Mouse (Mus musculus): ENCODE data around the gene Olfr1031.
"Not testable (repeated sequence)": the region's sequence is repeated elsewhere in the genome, so short reads cannot be mapped to it uniquely, and the experiment has no call there.

The Olfr1031 gene

DNA sequence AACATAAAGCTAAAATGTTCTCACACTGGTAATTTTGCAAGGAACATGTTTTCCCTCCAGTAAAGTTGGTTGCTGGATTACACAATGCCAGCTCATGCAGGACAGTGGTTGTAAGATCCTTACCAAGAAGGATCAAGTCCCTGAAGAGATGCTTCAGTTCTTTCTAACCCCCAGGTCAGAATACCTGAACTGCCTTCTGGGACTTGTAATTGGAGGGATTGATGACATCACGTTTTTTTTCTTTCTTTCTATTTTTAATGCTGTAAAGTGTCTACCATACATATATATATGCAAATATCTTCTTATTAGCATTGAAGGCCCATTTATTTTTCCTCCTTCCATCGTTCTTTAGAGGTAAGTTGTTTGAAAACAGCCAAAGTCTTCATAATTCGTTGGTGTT, at the start of gene Olfr1031:
Olfr1031 (plus strand) TSS at position 301 of the 400 bp plus-strand sequence.
- no peak for DNase-seq

DNA sequence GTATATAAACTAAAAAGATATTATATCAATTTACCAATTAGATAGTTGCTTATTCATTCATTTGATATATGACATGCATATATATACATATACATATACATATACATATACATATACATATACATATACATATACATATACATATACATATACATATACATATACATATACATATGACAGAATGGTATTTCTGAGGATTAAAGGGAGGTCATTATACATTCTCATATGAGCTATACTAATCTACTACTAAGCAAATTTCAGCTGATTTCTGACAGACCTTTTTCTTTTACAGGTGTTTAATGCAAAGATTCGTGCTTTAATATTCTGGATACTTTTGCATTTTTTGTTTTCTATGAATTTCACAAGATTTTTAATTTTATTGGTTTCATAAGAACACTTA, 40.0 kb upstream of the Olfr1031 start, which contains the start of gene Olfr1028:
Olfr1028 (plus strand) TSS at position 301 of the 400 bp plus-strand sequence.
- no peak for DNase-seq

DNA sequence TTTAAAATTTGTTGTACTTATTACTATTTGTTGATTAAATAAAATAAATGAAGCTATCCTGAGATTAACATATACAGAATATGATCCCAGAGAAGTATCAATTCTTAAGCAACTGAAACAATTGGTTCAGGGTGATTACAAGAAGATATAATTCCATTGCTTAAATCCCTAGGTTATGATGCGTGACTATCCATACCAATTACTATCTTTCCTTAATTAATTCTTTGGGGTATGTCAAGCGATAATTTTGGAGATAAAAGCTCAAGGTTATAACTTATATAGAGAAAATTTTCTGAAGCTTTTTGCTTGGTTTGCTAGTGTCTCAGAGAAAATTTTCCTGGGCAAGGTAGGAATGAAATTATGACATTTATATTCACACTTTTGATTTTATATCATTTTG, 16.5 kb upstream of the Olfr1031 start, which contains the start of gene Olfr1029:
Olfr1029 (plus strand) TSS at position 301 of the 400 bp plus-strand sequence.
- DNase-seq = no peak

DNA sequence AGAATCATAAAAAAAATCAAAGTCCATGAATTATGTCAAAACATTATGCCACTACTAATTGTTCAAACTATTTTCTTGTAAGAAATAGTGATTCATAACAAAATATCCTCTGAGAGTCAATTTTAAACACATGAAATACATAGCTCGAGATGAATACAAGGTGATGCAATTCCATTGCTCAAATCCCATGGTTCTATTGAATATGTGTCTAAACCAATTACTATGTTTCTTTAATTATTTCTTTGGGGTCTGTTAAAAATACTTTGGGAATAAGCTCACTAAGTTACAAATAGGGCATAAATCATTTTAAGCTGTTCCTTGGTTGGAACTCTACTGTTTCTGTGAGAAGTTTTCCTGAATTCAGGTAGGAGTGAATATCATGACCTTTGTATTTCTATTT, 11.1 kb upstream of the Olfr1031 start, which contains the start of gene Olfr1030:
Olfr1030 (plus strand) TSS at position 301 of the 400 bp plus-strand sequence.
- no peak for DNase-seq

DNA sequence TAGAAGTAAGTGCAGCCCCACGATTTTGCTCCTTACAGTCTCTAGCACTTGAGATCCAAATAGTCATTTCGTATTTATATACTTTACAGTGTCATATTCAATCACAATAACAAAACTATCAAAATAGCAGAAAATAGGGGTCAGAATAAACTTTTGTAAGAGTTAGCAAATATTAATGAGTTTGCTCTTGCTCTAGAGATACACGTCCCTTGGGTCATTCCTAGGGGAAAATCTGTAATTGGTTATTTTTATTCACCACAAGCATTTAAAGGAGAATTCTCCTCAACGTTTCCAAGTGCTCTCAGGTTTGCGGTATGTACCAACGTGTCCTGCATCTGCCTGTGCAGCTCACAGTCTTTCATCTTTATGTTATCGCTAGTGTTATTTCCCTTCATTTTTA, 15.1 kb downstream of the Olfr1031 start, which contains the start of gene Olfr1032:
Olfr1032 (plus strand) TSS at position 301 of the 400 bp plus-strand sequence.
- DNase-seq = no peak

DNA sequence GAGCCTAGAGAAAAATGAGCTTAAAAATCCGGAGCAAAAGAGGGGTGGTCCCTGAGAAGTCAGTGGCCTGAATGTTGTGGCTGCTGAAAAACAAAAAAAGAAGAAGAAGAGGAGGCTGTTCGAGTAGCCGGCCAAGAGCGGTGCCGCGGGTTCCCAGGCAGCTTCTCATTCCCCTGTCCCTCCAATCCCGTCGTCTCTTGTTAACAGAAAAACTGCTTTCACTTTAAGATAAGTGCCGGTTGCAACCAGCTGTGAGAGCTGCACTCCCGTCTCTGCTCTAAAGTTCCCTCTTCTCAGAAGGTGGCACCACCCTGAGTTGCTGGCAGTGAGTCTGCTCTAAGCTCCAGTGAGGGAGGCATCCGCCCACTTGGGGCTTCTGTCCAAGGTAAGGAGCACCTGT, 30.3 kb downstream of the Olfr1031 start, which contains the start of gene Olfr1033:
Olfr1033 (plus strand) TSS at position 228 of the 400 bp plus-strand sequence.
- DNase-seq = not testable (repeated sequence)

DNA sequence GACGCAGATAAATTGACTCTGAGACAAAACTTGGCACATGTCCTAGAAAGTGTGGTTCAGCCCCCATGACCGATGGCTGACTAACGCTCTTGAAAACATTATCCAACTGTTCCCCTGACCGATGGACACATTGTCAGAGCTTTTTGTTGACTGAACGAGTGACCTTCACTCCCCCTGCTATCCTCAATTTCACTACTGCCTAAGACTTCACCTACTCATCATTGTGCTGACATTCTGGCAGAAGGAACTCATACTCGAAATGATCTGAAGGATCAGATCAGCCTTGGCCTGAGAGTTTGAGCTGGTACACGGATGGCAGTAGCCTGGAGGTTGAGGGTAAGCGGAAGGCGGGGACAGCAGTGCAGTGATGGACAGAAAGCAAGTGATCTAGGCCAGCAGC, 31.4 kb downstream of the Olfr1031 start:
- not testable (repeated sequence) for DNase-seq
